Mouse (Mus musculus): Measurements from ENCODE around the gene Rfc3.
A peak's percentile ranks its signal among the peaks of the same experiment; 100 is the strongest.

- peak; percentile 91 for TF ChIP-seq CTCF (IDR thresholded peaks at IDR 0.05; ENCODE audit: low read depth)
- no peak for TF ChIP-seq EP300 (IDR thresholded peaks at IDR 0.05; ENCODE audit: low read depth)
These were observed at the start of gene Rfc3 for GRCm38 (mm10) chr5:151650700-151651410.
